Mouse (Mus musculus) embryonic facial prominence, embryonic 13.5 days (tissue): ENCODE results near the gene Gtf2e1. TPM values are rescaled to one million over a fixed set of nuclear protein-coding genes. Genes with fewer than 3 reads are reported as not detected.

Experiments
- ATAC-seq: fragments of 200-750 bp; cut with Nextera tagmentation; 2 replicates; pipeline ENCODE4 v1.8.0; 2017; ENCODE audit warnings: low read depth; ENCODE audit not compliant: insufficient number of reproducible peaks, insufficient read depth, low FRiP score, low TSS enrichment
- H3K27ac ChIP-seq: fragments of 300-500 bp; sonication (generic); 2 replicates; pipeline ENCODE4 v1.5.1; 2015; ENCODE audit warnings: moderate library complexity, mild to moderate bottlenecking, inconsistent platforms
- H3K27me3 ChIP-seq: fragments of 300-500 bp; sonication (generic); 2 replicates; pipeline ENCODE4 v1.6.1; 2015; ENCODE audit warnings: mild to moderate bottlenecking, inconsistent platforms
- H3K36me3 ChIP-seq: fragments of 300-500 bp; sonication (generic); 2 replicates; pipeline ENCODE4 v1.6.1; 2015; ENCODE audit warnings: mild to moderate bottlenecking, inconsistent platforms
- H3K4me1 ChIP-seq: fragments of 300-500 bp; sonication (generic); 2 replicates; pipeline ENCODE4 v1.6.1; 2015; ENCODE audit warnings: inconsistent platforms
- H3K4me2 ChIP-seq: fragments of 300-500 bp; sonication (generic); 2 replicates; pipeline ENCODE4 v1.6.1; 2015; ENCODE audit warnings: moderate library complexity, mild to moderate bottlenecking, inconsistent platforms
- H3K4me3 ChIP-seq: fragments of 300-500 bp; sonication (generic); 2 replicates; pipeline ENCODE4 v1.5.1; 2015; ENCODE audit warnings: mild to moderate bottlenecking, inconsistent platforms
- H3K9ac ChIP-seq: fragments of 300-500 bp; sonication (generic); 2 replicates; pipeline ENCODE4 v1.6.1; 2015; ENCODE audit warnings: mild to moderate bottlenecking, inconsistent platforms
- H3K9me3 ChIP-seq: fragments of 300-500 bp; sonication (generic); 2 replicates; pipeline ENCODE4 v1.6.1; 2016; ENCODE audit warnings: inconsistent platforms
- WGBS: fragments of 180-500 bp; shearing (Covaris S2); methylation state at CpG from one replicate; pipeline ENCODE4 v1.1.7; 2015; ENCODE audit warnings: mixed read lengths; 5-methylcytosine and 5-hydroxymethylcytosine counted together
- polyA plus RNA-seq: library from polyadenylated mRNA; unstranded; fragments of >200 nt; fragmentation: Nextera tagmentation; extraction: Ambion mirVana; gene quantifications from 2 replicates; pipeline ENCODE4 v1.2.1, GENCODE M21; 2015

Gene Gtf2e1
- polyA plus RNA-seq, 1 experiment from 2014 or later: 34.9 TPM

DNA sequence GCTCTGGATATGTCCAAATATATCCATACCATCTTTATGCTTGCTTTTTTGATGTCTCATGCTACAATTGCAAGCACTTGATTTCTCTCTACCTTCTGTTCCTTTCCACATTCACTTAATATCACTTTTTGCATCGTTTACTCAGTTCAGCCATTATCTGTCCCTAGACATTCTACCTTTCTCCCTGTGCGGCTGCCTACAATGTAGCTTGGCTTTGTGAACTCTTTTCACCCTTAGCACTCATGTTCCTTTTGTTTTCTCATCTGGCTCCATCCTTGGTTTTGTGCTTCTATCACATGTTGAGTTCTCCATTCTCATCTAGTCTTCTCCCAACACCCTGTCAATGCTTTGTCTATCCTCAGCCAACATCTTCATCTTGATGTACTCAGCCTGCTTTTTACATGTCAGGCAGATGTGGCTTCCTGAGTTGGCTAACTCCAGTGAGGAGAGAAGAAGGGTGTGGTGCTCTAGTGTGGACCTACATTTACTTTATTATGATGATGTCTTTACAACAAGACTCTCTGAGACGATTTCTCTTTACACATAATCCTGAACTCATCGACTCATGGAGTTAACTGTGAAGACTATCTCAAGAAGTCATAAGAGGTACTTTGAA is 21.9 kb downstream of the Gtf2e1 start:
- H3K9me3 ChIP-seq: no peaks in the 10 kb centered on the region
- no peak overlapping the region for H3K4me3 ChIP-seq
- H3K4me1 ChIP-seq: no peaks in the 10 kb centered on the region
- peaks cover 53% of the 10 kb centered on the region for H3K36me3 ChIP-seq
- H3K27me3 ChIP-seq: no peaks in the 10 kb centered on the region
- no peak overlapping the region for H3K4me2 ChIP-seq
- H3K9ac ChIP-seq: no peak overlapping the region
- no peak overlapping the region for H3K27ac ChIP-seq
- ATAC-seq: no peak
- WGBS: 94% methylated on average over 4 of the region's 4 CpGs

DNA sequence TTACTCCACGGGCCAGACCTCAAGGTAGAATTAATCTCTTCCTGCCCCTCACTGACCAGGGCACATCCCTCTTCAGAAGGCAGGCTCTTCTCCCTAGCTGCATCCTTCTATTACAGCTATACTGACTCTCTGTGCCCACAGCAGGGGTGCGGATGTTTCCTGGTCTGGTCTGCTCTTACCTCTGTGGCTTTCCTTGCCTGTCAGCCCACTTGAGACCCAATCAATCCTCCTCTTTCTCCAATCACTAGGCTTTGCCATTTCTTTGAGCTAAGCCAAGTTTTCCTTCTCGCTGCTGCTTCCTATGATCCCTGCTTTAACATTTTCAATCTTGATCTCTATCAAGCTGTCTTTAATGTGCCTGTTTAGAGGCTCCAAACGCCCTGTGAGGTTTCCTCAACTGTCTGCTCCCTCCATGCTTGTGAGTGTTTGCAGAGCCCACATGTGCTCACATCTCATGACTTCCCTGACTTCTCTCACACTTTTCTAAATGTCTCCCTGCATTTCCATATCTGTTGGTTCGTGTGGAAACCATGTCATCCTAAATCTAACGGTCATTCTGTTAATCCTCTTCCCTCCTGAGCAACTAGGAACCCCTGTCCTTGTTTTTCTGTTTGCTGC is 23.1 kb downstream of the Gtf2e1 start:
- H3K9ac ChIP-seq: no peak overlapping the region
- no peaks in the 10 kb centered on the region for H3K27me3 ChIP-seq
- H3K4me2 ChIP-seq: no peak overlapping the region
- ATAC-seq: no peak
- H3K9me3 ChIP-seq: no peaks in the 10 kb centered on the region
- 80% methylated on average over 6 of the region's 6 CpGs for WGBS
- no peak overlapping the region for H3K27ac ChIP-seq
- H3K36me3 ChIP-seq: peaks cover 48% of the 10 kb centered on the region
- no peak overlapping the region for H3K4me3 ChIP-seq
- no peaks in the 10 kb centered on the region for H3K4me1 ChIP-seq

DNA sequence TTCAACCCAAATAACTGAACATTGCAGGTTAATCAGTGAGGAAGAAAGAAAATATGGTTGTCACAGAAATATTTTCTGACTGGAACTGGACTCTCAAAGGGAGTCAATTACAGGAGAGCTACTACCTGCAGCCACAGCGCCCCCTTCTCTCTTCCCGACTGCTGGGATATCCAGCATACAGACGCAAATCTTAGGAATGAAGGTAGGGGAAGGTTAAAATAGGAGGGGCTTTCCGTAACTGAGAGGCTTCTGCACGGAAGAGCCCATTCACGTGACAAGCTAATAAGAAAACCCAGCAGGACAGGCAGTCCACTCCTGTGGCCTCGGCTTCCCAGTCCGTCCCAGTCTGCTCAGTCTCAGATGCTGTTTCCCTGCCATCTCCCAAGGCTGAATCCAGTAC is 24.9 kb downstream of the Gtf2e1 start:
- no peak overlapping the region for H3K9ac ChIP-seq
- no peaks in the 10 kb centered on the region for H3K27me3 ChIP-seq
- H3K4me3 ChIP-seq: no peak overlapping the region
- WGBS: 80% methylated on average over 8 of the region's 8 CpGs
- peaks cover 48% of the 10 kb centered on the region for H3K36me3 ChIP-seq
- no peak for ATAC-seq
- no peaks in the 10 kb centered on the region for H3K9me3 ChIP-seq
- no peaks in the 10 kb centered on the region for H3K4me1 ChIP-seq
- H3K4me2 ChIP-seq: no peak overlapping the region
- H3K27ac ChIP-seq: no peak overlapping the region

DNA sequence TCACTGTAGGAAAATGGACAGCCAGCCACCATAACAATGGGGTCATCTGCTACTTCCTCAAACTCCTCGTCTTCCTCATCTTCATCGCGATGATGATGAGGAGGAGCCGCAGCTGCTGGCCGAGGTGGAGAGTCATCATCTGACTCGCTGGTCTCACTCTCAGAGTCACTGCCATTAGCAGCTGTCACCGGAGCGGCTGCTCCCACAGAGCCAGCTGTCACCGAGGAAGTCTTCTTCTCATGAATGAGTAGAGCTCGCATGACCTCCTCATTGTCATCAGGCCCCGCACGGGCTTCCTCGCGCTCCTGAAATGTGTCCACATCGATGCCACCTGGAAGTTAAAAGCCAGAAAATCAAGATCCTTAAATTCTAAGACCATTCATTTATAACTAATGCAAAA is 28.1 kb downstream of the Gtf2e1 start:
- H3K9ac ChIP-seq: no peak overlapping the region
- H3K27ac ChIP-seq: no peak overlapping the region
- H3K9me3 ChIP-seq: no peaks in the 10 kb centered on the region
- ATAC-seq: no peak
- H3K4me3 ChIP-seq: no peak overlapping the region
- H3K27me3 ChIP-seq: no peaks in the 10 kb centered on the region
- H3K4me2 ChIP-seq: no peak overlapping the region
- 95% methylated on average over 15 of the region's 15 CpGs for WGBS
- H3K4me1 ChIP-seq: no peaks in the 10 kb centered on the region
- H3K36me3 ChIP-seq: peaks cover 38% of the 10 kb centered on the region

DNA sequence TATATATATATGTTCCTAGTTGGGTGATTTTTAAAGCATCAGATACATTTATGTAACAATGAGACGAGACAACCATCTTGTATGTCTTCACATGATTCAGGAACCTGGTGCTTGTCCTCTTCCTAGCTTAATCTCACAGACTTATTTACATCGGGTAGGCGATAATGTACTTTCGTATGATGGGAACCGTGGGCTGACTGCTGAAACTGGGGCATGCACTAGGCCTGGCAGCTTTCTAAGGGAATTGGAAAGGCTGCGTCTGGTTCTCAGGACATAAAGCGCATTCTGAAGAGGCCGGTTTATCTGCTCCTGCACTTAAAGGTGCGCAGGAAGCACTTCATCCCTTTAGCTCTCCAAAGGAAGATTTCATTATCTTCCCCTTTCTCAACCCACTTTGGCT is 32.8 kb downstream of the Gtf2e1 start:
- WGBS: 90% methylated on average over 9 of the region's 9 CpGs
- H3K36me3 ChIP-seq: peaks cover 18% of the 10 kb centered on the region
- H3K4me1 ChIP-seq: no peaks in the 10 kb centered on the region
- H3K9ac ChIP-seq: no peak overlapping the region
- H3K27me3 ChIP-seq: no peaks in the 10 kb centered on the region
- H3K27ac ChIP-seq: no peak overlapping the region
- no peaks in the 10 kb centered on the region for H3K9me3 ChIP-seq
- no peak overlapping the region for H3K4me3 ChIP-seq
- ATAC-seq: no peak
- H3K4me2 ChIP-seq: no peak overlapping the region

DNA sequence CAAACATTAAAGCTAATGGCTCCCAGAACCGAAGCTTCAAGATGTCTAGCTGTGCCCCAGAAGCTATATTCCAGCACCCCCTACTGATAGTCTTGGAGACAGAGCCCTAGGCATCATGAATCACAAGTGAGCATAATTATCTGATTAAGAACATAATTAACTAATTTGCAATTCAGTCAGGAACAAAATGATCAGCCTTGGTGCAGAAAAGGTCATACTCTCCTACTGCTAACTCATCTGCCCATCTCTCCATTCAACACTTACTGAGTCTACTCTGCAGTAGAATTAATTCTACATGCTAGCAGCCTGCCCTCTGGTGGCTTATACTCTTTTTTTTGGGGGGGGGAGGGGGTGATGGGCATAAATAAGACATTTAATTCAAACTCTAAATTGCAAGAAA is 35.1 kb downstream of the Gtf2e1 start:
- Histone ChIP-seq H3K9ac (no peak overlapping the region), H3K9me3 (no peaks in the 10 kb centered on the region), H3K27me3 (no peaks in the 10 kb centered on the region), H3K36me3 (no peaks in the 10 kb centered on the region; the same call in 1 of the 2 replicates), H3K4me3 (no peak overlapping the region), H3K4me1 (no peaks in the 10 kb centered on the region), H3K4me2 (no peak overlapping the region), H3K27ac (no peak overlapping the region)
- 53% methylated on average over 1 of the region's 1 CpGs for WGBS
- no peak for ATAC-seq

DNA sequence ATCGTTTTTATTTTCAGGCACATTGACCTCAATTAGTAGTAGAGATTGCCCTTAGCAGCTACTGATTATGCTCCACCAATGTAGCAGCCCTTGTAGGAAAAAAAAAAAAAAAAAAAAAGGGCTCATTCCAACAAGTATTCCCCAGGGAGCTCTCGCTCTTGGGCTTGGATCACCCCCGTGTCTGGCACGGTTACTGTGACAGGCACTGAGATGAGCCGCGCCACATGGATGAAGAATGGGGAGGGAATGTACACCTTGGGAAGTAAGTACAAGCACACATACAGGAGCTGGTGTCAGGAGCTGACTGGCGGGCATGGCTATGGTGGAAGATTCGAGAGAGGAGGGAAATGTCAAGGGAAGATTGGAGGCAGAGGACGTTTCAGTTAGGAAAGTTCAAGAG is 41.0 kb downstream of the Gtf2e1 start:
- Histone ChIP-seq H3K9me3 (no peaks in the 10 kb centered on the region), H3K4me3 (no peak overlapping the region), H3K4me2 (no peak overlapping the region), H3K9ac (no peak overlapping the region), H3K36me3 (no peaks in the 10 kb centered on the region), H3K27ac (no peak overlapping the region), H3K27me3 (no peaks in the 10 kb centered on the region), H3K4me1 (no peaks in the 10 kb centered on the region)
- no peak for ATAC-seq
- WGBS: 75% methylated on average over 9 of the region's 9 CpGs

DNA sequence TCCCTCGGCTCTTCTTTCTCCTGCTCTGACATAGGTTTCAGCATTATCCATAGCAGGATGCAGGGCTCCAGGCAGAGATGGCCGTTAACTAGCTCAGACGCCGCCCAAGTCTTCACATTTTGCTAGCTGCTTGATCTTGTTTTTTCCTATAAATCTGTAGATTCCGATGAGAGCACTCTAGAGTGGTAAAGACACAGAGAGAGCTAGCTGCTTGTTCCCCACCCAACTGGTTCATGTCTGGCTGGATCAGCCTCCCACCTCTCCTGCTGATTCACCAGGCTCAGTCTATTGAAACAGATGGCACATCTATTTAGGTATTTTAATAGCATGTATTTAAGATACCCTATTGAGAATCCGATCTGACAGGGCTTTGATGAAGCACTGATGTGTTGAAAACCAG is 44.6 kb downstream of the Gtf2e1 start:
- Histone ChIP-seq H3K4me2 (no peak overlapping the region), H3K9me3 (no peaks in the 10 kb centered on the region), H3K27me3 (no peaks in the 10 kb centered on the region), H3K4me3 (no peak overlapping the region), H3K9ac (no peak overlapping the region), H3K27ac (no peak overlapping the region), H3K4me1 (no peaks in the 10 kb centered on the region), H3K36me3 (no peaks in the 10 kb centered on the region)
- 84% methylated on average over 6 of the region's 6 CpGs for WGBS
- ATAC-seq: no peak

DNA sequence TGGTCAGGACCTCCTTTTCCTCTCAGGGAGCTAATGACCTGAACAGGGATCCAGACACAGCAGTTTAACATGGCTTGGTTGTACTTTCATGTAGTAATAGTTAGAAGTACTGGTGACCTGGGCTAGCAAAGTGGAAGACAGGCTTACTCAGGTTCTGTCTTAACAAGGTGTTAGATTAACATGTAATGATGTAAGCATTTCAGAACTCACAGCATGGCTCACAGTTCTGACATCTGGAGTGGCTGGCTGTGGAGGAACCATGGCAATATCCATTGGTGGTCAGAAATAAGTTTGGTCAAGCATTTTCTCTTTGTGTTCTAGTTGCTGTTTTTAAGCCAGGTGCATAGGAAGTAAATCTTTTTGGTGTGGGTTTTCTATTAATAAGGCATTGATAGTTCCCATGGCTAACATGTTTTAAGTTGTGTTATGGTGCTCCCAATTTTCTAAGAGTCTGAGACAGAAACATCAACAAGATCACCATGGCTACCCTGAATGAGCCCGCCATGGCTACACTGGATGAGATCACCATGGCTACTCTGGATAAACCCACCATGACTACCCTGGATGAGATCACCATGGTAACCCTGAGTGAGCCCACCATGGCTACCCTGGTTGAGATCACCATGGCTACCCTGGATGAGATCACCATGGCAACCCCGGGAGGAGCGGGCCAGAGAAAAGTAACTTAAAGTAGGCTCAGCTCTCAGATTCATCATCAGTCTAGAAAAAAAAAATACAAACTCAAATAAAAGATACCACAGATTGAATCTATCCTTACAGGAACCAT is 52.6 kb downstream of the Gtf2e1 start:
- no peaks in the 10 kb centered on the region for H3K9me3 ChIP-seq
- H3K4me1 ChIP-seq: no peaks in the 10 kb centered on the region
- no peak overlapping the region for H3K4me3 ChIP-seq
- ATAC-seq: no peak
- no peak overlapping the region for H3K27ac ChIP-seq
- no peak overlapping the region for H3K9ac ChIP-seq
- H3K4me2 ChIP-seq: no peak overlapping the region
- WGBS: 94% methylated on average over 3 of the region's 3 CpGs
- H3K36me3 ChIP-seq: no peaks in the 10 kb centered on the region
- H3K27me3 ChIP-seq: no peaks in the 10 kb centered on the region

DNA sequence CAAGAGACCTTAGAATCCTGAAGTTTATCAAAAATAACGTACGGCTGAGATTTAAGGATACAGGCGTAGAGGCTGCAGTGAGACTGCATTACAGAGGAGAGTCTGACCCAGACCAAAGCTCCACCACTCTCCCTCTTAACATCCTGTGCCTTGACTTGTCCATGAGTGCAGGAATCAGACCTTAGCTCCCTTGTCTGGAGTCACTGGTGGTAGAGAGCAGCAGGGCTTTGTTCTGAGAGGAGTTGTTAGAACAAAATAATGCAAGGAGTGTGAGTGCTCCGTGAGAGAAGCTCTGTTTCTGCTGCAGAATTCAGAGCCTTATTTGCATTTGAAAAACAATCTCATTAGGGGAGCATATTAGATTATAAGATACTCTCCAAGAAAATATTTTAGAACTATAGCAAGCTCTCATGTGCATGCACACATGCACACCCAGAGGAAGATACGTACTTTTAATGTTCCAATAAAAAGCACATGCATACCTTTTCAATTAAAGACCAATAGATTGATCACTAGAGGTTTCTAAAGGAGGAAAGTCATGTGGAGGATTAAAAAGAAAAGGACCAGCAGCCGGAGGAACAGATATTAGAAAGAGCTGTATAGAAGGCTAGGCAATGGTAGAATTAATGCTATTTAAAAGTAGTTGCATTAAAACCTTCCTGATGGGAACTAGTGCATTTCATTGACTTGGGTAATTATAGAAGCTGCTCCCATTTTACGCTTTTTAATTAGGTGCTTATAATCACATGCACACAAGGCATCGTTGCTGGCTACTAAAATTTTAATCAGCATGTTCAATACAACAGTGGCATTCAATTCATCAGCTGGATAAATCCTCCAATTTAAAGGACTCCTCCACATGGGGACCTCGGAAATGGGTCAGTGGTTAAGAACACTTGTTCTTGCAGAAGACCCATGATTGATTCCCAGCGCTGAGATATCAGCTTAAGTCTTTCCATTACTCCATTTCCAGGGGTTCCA is 61.0 kb downstream of the Gtf2e1 start:
- no peak for ATAC-seq
- Histone ChIP-seq H3K27ac (no peak overlapping the region), H3K9me3 (no peaks in the 10 kb centered on the region), H3K36me3 (no peaks in the 10 kb centered on the region), H3K4me2 (no peak overlapping the region), H3K27me3 (no peaks in the 10 kb centered on the region), H3K9ac (no peak overlapping the region), H3K4me3 (no peak overlapping the region), H3K4me1 (no peaks in the 10 kb centered on the region)
- WGBS: 76% methylated on average over 10 of the region's 10 CpGs

DNA sequence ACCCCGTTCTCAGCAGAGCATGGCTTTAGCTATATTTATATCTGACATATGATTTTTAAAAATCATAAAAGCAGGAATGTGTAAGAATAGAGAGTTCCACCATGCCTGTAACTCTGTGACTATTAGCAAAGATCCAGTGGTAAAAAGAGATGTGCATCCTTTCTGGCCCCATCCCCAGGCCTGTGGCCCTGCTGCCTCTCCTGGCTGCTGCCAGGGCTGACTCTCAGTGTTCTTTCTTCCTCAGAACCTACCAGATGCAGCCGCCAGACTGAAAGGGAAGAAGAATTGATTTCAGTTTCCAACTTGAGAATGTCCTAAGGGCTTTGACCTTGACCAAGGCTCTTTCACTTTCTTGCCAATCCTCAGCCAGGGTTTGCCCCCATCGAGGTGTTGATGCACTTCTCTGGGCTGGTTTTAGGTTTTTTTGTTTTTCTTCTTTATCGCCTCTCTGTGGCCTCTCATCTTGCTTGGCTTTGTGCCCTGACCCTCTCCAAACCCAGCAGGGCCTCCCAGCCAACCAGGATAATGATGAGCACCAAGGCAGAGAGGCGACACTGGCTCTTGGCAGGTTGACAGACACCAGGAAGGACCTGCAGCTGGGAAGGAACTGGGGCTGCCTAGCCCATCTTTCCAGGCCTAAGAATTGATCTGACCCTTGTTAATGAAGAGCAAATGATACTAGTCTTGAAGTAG is 66.8 kb downstream of the Gtf2e1 start:
- H3K27me3 ChIP-seq: no peaks in the 10 kb centered on the region
- H3K4me3 ChIP-seq: no peak overlapping the region
- no peak overlapping the region for H3K27ac ChIP-seq
- H3K4me1 ChIP-seq: no peaks in the 10 kb centered on the region
- no peak for ATAC-seq
- H3K9ac ChIP-seq: no peak overlapping the region
- 58% methylated on average over 5 of the region's 5 CpGs for WGBS
- no peak overlapping the region for H3K4me2 ChIP-seq
- no peaks in the 10 kb centered on the region for H3K36me3 ChIP-seq
- no peaks in the 10 kb centered on the region for H3K9me3 ChIP-seq
